Mouse (Mus musculus) forebrain, embryonic 14.5 days (tissue): ENCODE measurements around the gene Zfp108. TPM values are rescaled to one million over a fixed set of nuclear protein-coding genes. Genes with fewer than 3 reads are reported as not detected.

Experiments used
- ATAC-seq: fragments of 200-750 bp; cut with Nextera tagmentation; 2 replicates; pipeline ENCODE4 v1.8.0; 2017; ENCODE audit warnings: mild to moderate bottlenecking, moderate library complexity
- DNase-seq: peaks from one replicate; pipeline ENCODE4 v3.0.0-alpha.2; 2015; ENCODE audit warnings: low spot score
- H3K27ac ChIP-seq: fragments of 300-500 bp; sonication (generic); 2 replicates; pipeline ENCODE4 v1.5.1; 2014; ENCODE audit warnings: low read depth, mild to moderate bottlenecking, control low read depth, low read length, moderate library complexity
- H3K27me3 ChIP-seq: fragments of 300-500 bp; sonication (generic); replicated peaks from 2 replicates; pipeline ENCODE4 v1.6.1; 2014; ENCODE audit warnings: low read length, control low read depth, mixed read lengths; ENCODE audit not compliant: control insufficient read depth, insufficient read depth
- H3K36me3 ChIP-seq: fragments of 300-500 bp; sonication (generic); 2 replicates; pipeline ENCODE4 v1.6.1; 2014; ENCODE audit warnings: low read length, control low read depth; ENCODE audit not compliant: control insufficient read depth, insufficient read depth
- H3K4me1 ChIP-seq: fragments of 300-500 bp; sonication (generic); 2 replicates; pipeline ENCODE4 v1.6.1; 2014; ENCODE audit warnings: antibody characterized with exemption, low read length, control low read depth; ENCODE audit not compliant: control insufficient read depth, insufficient read depth
- H3K4me2 ChIP-seq: fragments of 300-500 bp; sonication (generic); 2 replicates; pipeline ENCODE4 v1.6.1; 2014; ENCODE audit warnings: mild to moderate bottlenecking, control low read depth, low read length
- H3K4me3 ChIP-seq: fragments of 300-500 bp; sonication (generic); 2 replicates; pipeline ENCODE4 v1.5.1; 2014; ENCODE audit warnings: low read depth, low read length, control low read depth
- H3K9ac ChIP-seq: fragments of 300-500 bp; sonication (generic); 2 replicates; pipeline ENCODE4 v1.6.1; 2014; ENCODE audit warnings: mild to moderate bottlenecking, low read length, control low read depth, moderate library complexity
- H3K9me3 ChIP-seq: fragments of 300-500 bp; sonication (generic); replicated peaks from 2 replicates; pipeline ENCODE4 v1.6.1; 2016; ENCODE audit warnings: low read length, control low read depth, mixed read lengths; ENCODE audit not compliant: control insufficient read depth
- WGBS: fragments of 180-500 bp; shearing (Covaris S2); extraction: QIAGEN DNeasy Blood & Tissue Kit; methylation state at CpG from one replicate; pipeline ENCODE4 v1.1.7; 2014; 5-methylcytosine and 5-hydroxymethylcytosine counted together
- polyA plus RNA-seq: library from polyadenylated mRNA; unstranded; fragments of >200 nt; fragmentation: Nextera tagmentation; extraction: Ambion mirVana; gene quantifications from 2 replicates; pipeline ENCODE4 v1.2.1, GENCODE M21; 2014

Gene Zfp108
- polyA plus RNA-seq, 1 experiment from 2014 or later = 4.1 TPM

- under 1% methylated on average over 13 of the region's 13 CpGs for WGBS
- H3K27me3 ChIP-seq = no peaks in the 10 kb centered on the region
- H3K4me2 ChIP-seq = peak within 1 kb of the TSS; percentile 86
- H3K4me3 ChIP-seq = peak within 1 kb of the TSS; percentile 51
- H3K27ac ChIP-seq = peak within 1 kb of the TSS; percentile 78
- peaks cover 6% of the 10 kb centered on the region for H3K4me1 ChIP-seq
- H3K36me3 ChIP-seq = peaks cover 40% of the 10 kb centered on the region
- H3K9ac ChIP-seq = peak within 1 kb of the TSS; percentile 78
- DNase-seq (peak; percentile 87), ATAC-seq (peak; percentile 68)
- H3K9me3 ChIP-seq = no peaks in the 10 kb centered on the region
Measured at GRCm38 (mm10) chr7:24300771-24301282, 46.2 kb downstream of the Zfp108 start, which contains the start of gene Zfp61. Gene Zfp61 (minus strand): TSS chr7:24301232.

Other genes starting within 250 kb of the Zfp108 start
- gene Vmn1r183, start 201.5 kb upstream of the Zfp108 start, polyA plus RNA-seq = not detected in 2 replicates
- 31.3 and 40.8 TPM in 2 replicates for gene Zfp180, start 172.9 kb upstream of the Zfp108 start, polyA plus RNA-seq
- gene Zfp112, start 142.5 kb upstream of the Zfp108 start, polyA plus RNA-seq = 6.5 TPM in 2 replicates
- 22.8 and 26.7 TPM in 2 replicates for gene Zfp235, start 120.6 kb upstream of the Zfp108 start, polyA plus RNA-seq
- gene Zfp114, start 79.7 kb upstream of the Zfp108 start, polyA plus RNA-seq = 4.0 and 6.1 TPM in 2 replicates
- 7.7 and 8.1 TPM in 2 replicates for gene Zfp111, start 43.4 kb upstream of the Zfp108 start, polyA plus RNA-seq
- 2.6 and 3.3 TPM in 2 replicates for gene Zfp109, start 17.2 kb upstream of the Zfp108 start, polyA plus RNA-seq
- 9.4 and 11.0 TPM in 2 replicates for gene Zfp93, start 15.6 kb downstream of the Zfp108 start, polyA plus RNA-seq
- gene Zfp61, start 46.4 kb downstream of the Zfp108 start, polyA plus RNA-seq = 33.7 and 40.7 TPM in 2 replicates
- gene Zfp94, start 61.9 kb downstream of the Zfp108 start, polyA plus RNA-seq = 20.5 and 21.6 TPM in 2 replicates
- 0.20 TPM in 1 of 2 replicates, not detected in the other for gene Tescl, start 79.1 kb downstream of the Zfp108 start, polyA plus RNA-seq
- not detected in 2 replicates for gene Lypd5, start 94.4 kb downstream of the Zfp108 start, polyA plus RNA-seq
- 0.09 and 0.53 TPM in 2 replicates for gene Kcnn4, start 115.5 kb downstream of the Zfp108 start, polyA plus RNA-seq
- gene Smg9, start 144.8 kb downstream of the Zfp108 start, polyA plus RNA-seq = 23.4 and 26.1 TPM in 2 replicates
- gene Irgc1, start 197.5 kb downstream of the Zfp108 start, polyA plus RNA-seq = not detected in 2 replicates
- 1.4 and 2.0 TPM in 2 replicates for gene Plaur, start 207.7 kb downstream of the Zfp108 start, polyA plus RNA-seq
- gene Cadm4, start 227.2 kb downstream of the Zfp108 start, polyA plus RNA-seq = 26.3 and 29.0 TPM in 2 replicates